Mouse (Mus musculus): Measurements from ENCODE around the gene 1810043G02Rik. TPM values are rescaled to one million over a fixed set of nuclear protein-coding genes. Genes with fewer than 3 reads are reported as not detected.
"Not testable (repeated sequence)": the region's sequence is repeated elsewhere in the genome, so short reads cannot be mapped to it uniquely, and the experiment has no call there.

The 1810043G02Rik gene
- total RNA-seq, 1 experiment: 8.4 TPM

GRCm38 (mm10) chr10:78009945-78010293, 31.6 kb downstream of the 1810043G02Rik start, which contains the start of gene Pfkl:
Gene Pfkl (minus strand): TSS chr10:78010083.
- Histone ChIP-seq H3K9ac (ENCODE audit: insufficient read depth, low read depth, low read length, poor library complexity, severe bottlenecking) (peak within 1 kb of the TSS; percentile 89), H3K9me3 (ENCODE audit: control insufficient read depth, insufficient read depth, low read depth, low read length) (no peaks in the 10 kb centered on the region), H3K36me3 (ENCODE audit: control insufficient read depth, insufficient read depth, low read length, poor library complexity, severe bottlenecking) (peaks cover 15% of the 10 kb centered on the region; the same call in 1 of the 2 replicates), H3K4me3 (ENCODE audit: insufficient read depth in 1 of 2, low read depth in 1 of 2, low read length in 2 of 2, poor library complexity in 1 of 2, severe bottlenecking in 1 of 2) (peak within 1 kb of the TSS; percentile 81 to 99), H3K27ac (ENCODE audit: insufficient read depth, low read depth, low read length, poor library complexity, severe bottlenecking) (peak within 1 kb of the TSS; percentile 93), H3K4me1 (ENCODE audit: control insufficient read depth in 2 of 2, insufficient read depth in 2 of 2, low read length in 2 of 2, poor library complexity in 1 of 2) (peaks cover 0 to 10% of the 10 kb centered on the region in 2 experiments; a peak in 1 of 4 replicates)
- DNase-seq (ENCODE audit: low read depth, low spot score): peak; percentile 64
- TF ChIP-seq ZNF384 (IDR thresholded peaks at IDR 0.05; ENCODE audit: low read depth, low read length) (no peak), CHD2 (IDR thresholded peaks at IDR 0.05; ENCODE audit: low read depth, low read length) (no peak), MAFK (IDR thresholded peaks at IDR 0.05; ENCODE audit: insufficient read depth, low read depth, low read length) (peak; percentile 49; the same call in 1 of the 2 replicates), HCFC1 (IDR thresholded peaks at IDR 0.05; ENCODE audit: borderline replicate concordance, insufficient read depth, low read length) (0 out of 2 replicates have a peak, but pooled peaks have one; percentile 63)
- in situ Hi-C loops (cut with MboI; ENCODE audit: low sequenced_read_pairs in 2 of 2, unreplicated experiment in 2 of 2): no loop called here

- TF ChIP-seq MAFK (IDR thresholded peaks at IDR 0.05; ENCODE audit: insufficient read depth, low read depth, low read length) (0 out of 2 replicates have a peak, but pooled peaks have one; percentile 4), HCFC1 (IDR thresholded peaks at IDR 0.05; ENCODE audit: borderline replicate concordance, insufficient read depth, low read length) (no peak)
- Histone ChIP-seq H3K27ac (ENCODE audit: insufficient read depth, low read depth, low read length, poor library complexity, severe bottlenecking) (no peak overlapping the region), H3K9ac (ENCODE audit: insufficient read depth, low read depth, low read length, poor library complexity, severe bottlenecking) (peak overlapping the region; percentile 21; the same call in 1 of the 2 replicates), H3K4me3 (ENCODE audit: insufficient read depth in 1 of 2, low read depth in 1 of 2, low read length in 2 of 2, poor library complexity in 1 of 2, severe bottlenecking in 1 of 2) (peak overlapping the region; percentile 9 to 99; a peak in 3 of 4 replicates), H3K36me3 (ENCODE audit: control insufficient read depth, insufficient read depth, low read length, poor library complexity, severe bottlenecking) (peaks cover 13% of the 10 kb centered on the region; the same call in 1 of the 2 replicates), H3K9me3 (ENCODE audit: control insufficient read depth, insufficient read depth, low read depth, low read length) (no peaks in the 10 kb centered on the region), H3K4me1 (ENCODE audit: control insufficient read depth in 2 of 2, insufficient read depth in 2 of 2, low read length in 2 of 2, poor library complexity in 1 of 2) (peaks cover 0 to 8% of the 10 kb centered on the region in 2 experiments; a peak in 1 of 4 replicates)
- in situ Hi-C loops (cut with MboI; ENCODE audit: low sequenced_read_pairs in 2 of 2, unreplicated experiment in 2 of 2): no loop called here
- no peak for DNase-seq (ENCODE audit: low read depth, low spot score)
Measured at GRCm38 (mm10) chr10:78010335-78010734, 32.0 kb downstream of the 1810043G02Rik start.

- DNase-seq (ENCODE audit: low read depth, low spot score); H3K4me1 ChIP-seq (ENCODE audit: control insufficient read depth in 2 of 2, insufficient read depth in 2 of 2, low read length in 2 of 2, poor library complexity in 1 of 2); in situ Hi-C loops (cut with MboI; ENCODE audit: low sequenced_read_pairs in 2 of 2, unreplicated experiment in 2 of 2); H3K27ac ChIP-seq (ENCODE audit: insufficient read depth, low read depth, low read length, poor library complexity, severe bottlenecking); H3K9me3 ChIP-seq (ENCODE audit: control insufficient read depth, insufficient read depth, low read depth, low read length); H3K4me3 ChIP-seq (ENCODE audit: insufficient read depth in 1 of 2, low read depth in 1 of 2, low read length in 2 of 2, poor library complexity in 1 of 2, severe bottlenecking in 1 of 2); H3K9ac ChIP-seq (ENCODE audit: insufficient read depth, low read depth, low read length, poor library complexity, severe bottlenecking); H3K36me3 ChIP-seq (ENCODE audit: control insufficient read depth, insufficient read depth, low read length, poor library complexity, severe bottlenecking): not testable (repeated sequence)
Measured at GRCm38 (mm10) chr10:78011116-78011515, 32.8 kb downstream of the 1810043G02Rik start.

- Histone ChIP-seq H3K4me1 (ENCODE audit: control insufficient read depth in 2 of 2, insufficient read depth in 2 of 2, low read length in 2 of 2, poor library complexity in 1 of 2) (peaks cover 0 to 13% of the 10 kb centered on the region in 2 experiments; a peak in 1 of 4 replicates), H3K9me3 (ENCODE audit: control insufficient read depth, insufficient read depth, low read depth, low read length) (no peaks in the 10 kb centered on the region), H3K36me3 (ENCODE audit: control insufficient read depth, insufficient read depth, low read length, poor library complexity, severe bottlenecking) (peaks cover 4% of the 10 kb centered on the region; the same call in 1 of the 2 replicates), H3K4me3 (ENCODE audit: insufficient read depth in 1 of 2, low read depth in 1 of 2, low read length in 2 of 2, poor library complexity in 1 of 2, severe bottlenecking in 1 of 2) (no peak overlapping the region), H3K9ac (ENCODE audit: insufficient read depth, low read depth, low read length, poor library complexity, severe bottlenecking) (no peak overlapping the region), H3K27ac (ENCODE audit: insufficient read depth, low read depth, low read length, poor library complexity, severe bottlenecking) (no peak overlapping the region)
- DNase-seq (ENCODE audit: low read depth, low spot score): no peak
- TF ChIP-seq ZNF384 (IDR thresholded peaks at IDR 0.05; ENCODE audit: low read depth, low read length) (no peak), MAFK (IDR thresholded peaks at IDR 0.05; ENCODE audit: insufficient read depth, low read depth, low read length) (no peak), HCFC1 (IDR thresholded peaks at IDR 0.05; ENCODE audit: borderline replicate concordance, insufficient read depth, low read length) (no peak), CHD2 (IDR thresholded peaks at IDR 0.05; ENCODE audit: low read depth, low read length) (no peak), ZC3H11A (IDR thresholded peaks at IDR 0.05; ENCODE audit: borderline replicate concordance, low read depth, low read length) (no peak)
- in situ Hi-C loops (cut with MboI; ENCODE audit: low sequenced_read_pairs in 2 of 2, unreplicated experiment in 2 of 2): no loop called here
Measured at GRCm38 (mm10) chr10:78012661-78013495, 34.6 kb downstream of the 1810043G02Rik start.
